Mouse (Mus musculus) right cerebral cortex, adult 18-20 months (tissue): ENCODE measurements around the gene Plcd1.

Experiments
- DNase-seq: peaks from one replicate; pipeline ENCODE4 v3.0.0; 2022; ENCODE audit warnings: mixed read lengths

The Plcd1 gene

GRCm38 (mm10) chr9:119052154-119052944, 41.0 kb downstream of the Plcd1 start, which contains the start of gene Vill:
Gene Vill, plus strand, starts transcription at chr9:119052778.
- no peak for DNase-seq

- no peak for DNase-seq
Observed at GRCm38 (mm10) chr9:119051158-119051557, 42.1 kb downstream of the Plcd1 start.

- DNase-seq = no peak
Observed at GRCm38 (mm10) chr9:119048182-119048903, 45.0 kb downstream of the Plcd1 start.

GRCm38 (mm10) chr9:119040101-119040775, 53.1 kb downstream of the Plcd1 start:
- no peak for DNase-seq

- no peak for DNase-seq
Observed at GRCm38 (mm10) chr9:119038574-119038973, 54.7 kb downstream of the Plcd1 start.

- DNase-seq = peak; percentile 45
Observed at GRCm38 (mm10) chr9:119037076-119037730, 56.1 kb downstream of the Plcd1 start.

- no peak for DNase-seq
Observed at GRCm38 (mm10) chr9:119035836-119036235, 57.5 kb downstream of the Plcd1 start.

- DNase-seq = no peak
Observed at GRCm38 (mm10) chr9:119034676-119035665, 58.3 kb downstream of the Plcd1 start.

GRCm38 (mm10) chr9:119034069-119034468, 59.2 kb downstream of the Plcd1 start:
- no peak for DNase-seq

- DNase-seq = peak; percentile 69
Observed at GRCm38 (mm10) chr9:119033111-119033921, 60.0 kb downstream of the Plcd1 start.

- DNase-seq = no peak
Observed at GRCm38 (mm10) chr9:119032538-119032937, 60.8 kb downstream of the Plcd1 start.

GRCm38 (mm10) chr9:119031772-119032171, 61.5 kb downstream of the Plcd1 start:
- DNase-seq = no peak

GRCm38 (mm10) chr9:119031038-119031437, 62.3 kb downstream of the Plcd1 start:
- no peak for DNase-seq

GRCm38 (mm10) chr9:119029568-119029967, 63.7 kb downstream of the Plcd1 start:
- DNase-seq = peak; percentile 54

- DNase-seq = no peak
Observed at GRCm38 (mm10) chr9:119028226-119029195, 64.8 kb downstream of the Plcd1 start.

GRCm38 (mm10) chr9:119027337-119027736, 66.0 kb downstream of the Plcd1 start:
- no peak for DNase-seq

- no peak for DNase-seq
Observed at GRCm38 (mm10) chr9:119025832-119026331, 67.4 kb downstream of the Plcd1 start.

- no peak for DNase-seq
Observed at GRCm38 (mm10) chr9:119025263-119025662, 68.0 kb downstream of the Plcd1 start.

- no peak for DNase-seq
Observed at GRCm38 (mm10) chr9:119021731-119022130, 71.6 kb downstream of the Plcd1 start.
